Mouse (Mus musculus): Measurements from ENCODE around the gene Rpl36a. TPM values are rescaled to one million over a fixed set of nuclear protein-coding genes. Genes with fewer than 3 reads are reported as not detected.

Gene Rpl36a
- total and polyA plus RNA-seq, 2 experiments from 2014 or later, result 169 to 311 TPM

GRCm38 (mm10) chrX:134547330-134547729 lies 38.1 kb upstream of the Rpl36a start:
- Histone ChIP-seq H3K4me1 (ENCODE audit: insufficient read depth, low read length) (no peaks in the 10 kb centered on the region), H3K9ac (replicated peaks; ENCODE audit: low read length, poor library complexity, severe bottlenecking) (no peak overlapping the region), H3K36me3 (ENCODE audit: insufficient read depth, low read length) (no peaks in the 10 kb centered on the region), H3K4me3 (ENCODE audit: low read depth, low read length) (no peak overlapping the region), H3K4me2 (ENCODE audit: low read depth, low read length, poor library complexity, severe bottlenecking) (no peak overlapping the region), H3K27me3 (ENCODE audit: insufficient read depth, low read length) (no peaks in the 10 kb centered on the region), H3K27ac (ENCODE audit: low read depth, low read length) (no peak overlapping the region), H3K9me3 (ENCODE audit: low read length) (no peaks in the 10 kb centered on the region)
- ATAC-seq (ENCODE audit: low FRiP score) (no peak), DNase-seq (ENCODE audit: low spot score) (no peak)
- 89% methylated on average over 4 of the region's 4 CpGs for WGBS
- TF ChIP-seq CTCF (IDR thresholded peaks at IDR 0.05), result no peak

GRCm38 (mm10) chrX:134550903-134551302 lies 34.6 kb upstream of the Rpl36a start:
- ATAC-seq (ENCODE audit: low FRiP score) (no peak; the same call in 1 of the 2 replicates), DNase-seq (ENCODE audit: low spot score) (peak; percentile 81)
- 23% methylated on average over 5 of the region's 5 CpGs for WGBS
- no peak overlapping the region for H3K4me3 ChIP-seq (ENCODE audit: low read depth, low read length)
- H3K36me3 ChIP-seq (ENCODE audit: insufficient read depth, low read length), result no peaks in the 10 kb centered on the region
- no peak overlapping the region for H3K4me2 ChIP-seq (ENCODE audit: low read depth, low read length, poor library complexity, severe bottlenecking)
- H3K27ac ChIP-seq (ENCODE audit: low read depth, low read length), result no peak overlapping the region
- H3K4me1 ChIP-seq (ENCODE audit: insufficient read depth, low read length), result no peaks in the 10 kb centered on the region
- peak; percentile 72 for TF ChIP-seq CTCF (IDR thresholded peaks at IDR 0.05)
- H3K9ac ChIP-seq (replicated peaks; ENCODE audit: low read length, poor library complexity, severe bottlenecking), result no peak overlapping the region
- H3K27me3 ChIP-seq (ENCODE audit: insufficient read depth, low read length), result no peaks in the 10 kb centered on the region
- no peaks in the 10 kb centered on the region for H3K9me3 ChIP-seq (ENCODE audit: low read length)

GRCm38 (mm10) chrX:134553326-134553725 lies 32.1 kb upstream of the Rpl36a start:
- DNase-seq (ENCODE audit: low spot score) (no peak), ATAC-seq (ENCODE audit: low FRiP score) (no peak)
- Histone ChIP-seq H3K9ac (replicated peaks; ENCODE audit: low read length, poor library complexity, severe bottlenecking) (no peak overlapping the region), H3K9me3 (ENCODE audit: low read length) (no peaks in the 10 kb centered on the region), H3K36me3 (ENCODE audit: insufficient read depth, low read length) (no peaks in the 10 kb centered on the region), H3K27me3 (ENCODE audit: insufficient read depth, low read length) (no peaks in the 10 kb centered on the region), H3K4me3 (ENCODE audit: low read depth, low read length) (no peak overlapping the region), H3K4me2 (ENCODE audit: low read depth, low read length, poor library complexity, severe bottlenecking) (no peak overlapping the region), H3K27ac (ENCODE audit: low read depth, low read length) (no peak overlapping the region), H3K4me1 (ENCODE audit: insufficient read depth, low read length) (no peaks in the 10 kb centered on the region)
- WGBS, result 94% methylated on average over 4 of the region's 4 CpGs
- no peak for TF ChIP-seq CTCF (IDR thresholded peaks at IDR 0.05)

DNA sequence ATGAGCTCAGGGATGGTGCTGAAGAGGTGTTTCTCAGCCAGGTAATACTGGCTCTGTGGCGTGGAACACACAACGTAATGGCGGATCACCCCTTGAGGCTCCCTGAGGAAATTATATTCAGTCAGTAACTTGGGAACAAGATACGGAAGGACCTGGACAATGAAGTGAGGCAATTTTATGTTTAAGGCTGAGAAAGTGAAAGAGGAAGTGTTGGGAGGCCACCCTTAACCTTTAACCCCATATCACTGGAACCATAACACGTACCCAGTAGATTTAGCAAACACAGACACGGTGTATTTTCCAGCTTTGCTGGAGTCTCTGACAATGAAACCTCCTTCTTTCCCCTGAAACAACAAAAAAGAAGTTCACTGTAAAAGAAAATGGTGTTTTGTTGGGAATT lies 31.0 kb upstream of the Rpl36a start:
- 75% methylated on average over 6 of the region's 6 CpGs for WGBS

DNA sequence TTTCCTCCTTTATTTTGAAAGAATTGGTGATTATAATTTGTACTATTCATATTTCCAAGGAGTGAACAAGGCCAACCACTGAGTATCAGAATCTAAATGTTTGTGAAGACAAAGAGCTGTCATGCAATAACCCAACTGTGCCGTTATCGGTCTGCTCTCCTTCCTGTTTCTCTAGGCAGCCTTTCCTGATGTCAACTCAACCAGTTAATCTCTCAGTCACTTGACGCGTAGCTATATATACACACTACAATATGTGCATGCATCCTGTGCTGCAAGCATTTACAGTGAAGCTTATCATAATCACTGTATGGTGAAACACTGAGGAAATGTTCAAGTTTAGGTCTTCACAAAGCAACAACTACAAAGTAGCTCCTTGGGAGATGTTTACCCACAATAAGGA lies 21.1 kb upstream of the Rpl36a start:
- Histone ChIP-seq H3K9me3 (ENCODE audit: low read length) (no peaks in the 10 kb centered on the region), H3K27ac (ENCODE audit: low read depth, low read length) (no peak overlapping the region), H3K9ac (replicated peaks; ENCODE audit: low read length, poor library complexity, severe bottlenecking) (no peak overlapping the region), H3K27me3 (ENCODE audit: insufficient read depth, low read length) (no peaks in the 10 kb centered on the region), H3K4me2 (ENCODE audit: low read depth, low read length, poor library complexity, severe bottlenecking) (no peak overlapping the region), H3K4me3 (ENCODE audit: low read depth, low read length) (no peak overlapping the region), H3K36me3 (ENCODE audit: insufficient read depth, low read length) (no peaks in the 10 kb centered on the region), H3K4me1 (ENCODE audit: insufficient read depth, low read length) (no peaks in the 10 kb centered on the region)
- TF ChIP-seq CTCF (IDR thresholded peaks at IDR 0.05), result no peak
- ATAC-seq (ENCODE audit: low FRiP score) (no peak), DNase-seq (ENCODE audit: low spot score) (no peak)
- 89% methylated on average over 4 of the region's 4 CpGs for WGBS

More for the DNA sequence above, 31.0 kb upstream of the Rpl36a start:
- ATAC-seq (ENCODE audit: low FRiP score), result no peak
- Histone ChIP-seq H3K27ac (ENCODE audit: low read depth, low read length) (no peak overlapping the region), H3K4me2 (ENCODE audit: low read depth, low read length, poor library complexity, severe bottlenecking) (no peak overlapping the region), H3K9me3 (ENCODE audit: low read length) (no peaks in the 10 kb centered on the region), H3K36me3 (ENCODE audit: insufficient read depth, low read length) (no peaks in the 10 kb centered on the region), H3K9ac (replicated peaks; ENCODE audit: low read length, poor library complexity, severe bottlenecking) (no peak overlapping the region), H3K4me3 (ENCODE audit: low read depth, low read length) (no peak overlapping the region), H3K4me1 (ENCODE audit: insufficient read depth, low read length) (no peaks in the 10 kb centered on the region), H3K27me3 (ENCODE audit: insufficient read depth, low read length) (no peaks in the 10 kb centered on the region)
- TF ChIP-seq CTCF (IDR thresholded peaks at IDR 0.05), result no peak
- no peak for DNase-seq (ENCODE audit: low spot score)

- no peak overlapping the region for H3K4me3 ChIP-seq (ENCODE audit: low read depth, low read length)
- no peak overlapping the region for H3K9ac ChIP-seq (replicated peaks; ENCODE audit: low read length, poor library complexity, severe bottlenecking)
- H3K27me3 ChIP-seq (ENCODE audit: insufficient read depth, low read length), result no peaks in the 10 kb centered on the region
- no peak overlapping the region for H3K27ac ChIP-seq (ENCODE audit: low read depth, low read length)
- WGBS, result 87% methylated on average over 8 of the region's 8 CpGs
- no peak for TF ChIP-seq CTCF (IDR thresholded peaks at IDR 0.05)
- DNase-seq (ENCODE audit: low spot score) (no peak), ATAC-seq (ENCODE audit: low FRiP score) (no peak)
- H3K9me3 ChIP-seq (ENCODE audit: low read length), result no peaks in the 10 kb centered on the region
- no peaks in the 10 kb centered on the region for H3K4me1 ChIP-seq (ENCODE audit: insufficient read depth, low read length)
- no peaks in the 10 kb centered on the region for H3K36me3 ChIP-seq (ENCODE audit: insufficient read depth, low read length)
- no peak overlapping the region for H3K4me2 ChIP-seq (ENCODE audit: low read depth, low read length, poor library complexity, severe bottlenecking)
These were observed 18.8 kb upstream of the Rpl36a start for GRCm38 (mm10) chrX:134566536-134567222.

Measured in midbrain, postnatal 0 days (tissue).